Mouse (Mus musculus) intestine, embryonic 16.5 days (tissue): ENCODE data around the gene Phyhd1. TPM values are rescaled to one million over a fixed set of nuclear protein-coding genes. Genes with fewer than 3 reads are reported as not detected.
A peak's percentile ranks its signal among the peaks of the same experiment; 100 is the strongest.

Experiments used
- ATAC-seq: fragments of 200-750 bp; cut with Nextera tagmentation; 2 replicates; pipeline ENCODE4 v1.8.0; 2017; ENCODE audit warnings: moderate TSS enrichment, moderate library complexity
- H3K27ac ChIP-seq: fragments of 300-500 bp; sonication (generic); 2 replicates; pipeline ENCODE4 v1.5.1; 2014; ENCODE audit warnings: mild to moderate bottlenecking, low read length
- H3K27me3 ChIP-seq: fragments of 300-500 bp; sonication (generic); replicated peaks from 2 replicates; pipeline ENCODE4 v1.6.1; 2014; ENCODE audit warnings: low read length, control low read depth, mixed read lengths; ENCODE audit not compliant: control insufficient read depth, insufficient read depth
- H3K36me3 ChIP-seq: fragments of 300-500 bp; sonication (generic); 2 replicates; pipeline ENCODE4 v1.6.1; 2014; ENCODE audit warnings: low read length, control low read depth; ENCODE audit not compliant: control insufficient read depth, insufficient read depth
- H3K4me1 ChIP-seq: fragments of 300-500 bp; sonication (generic); 2 replicates; pipeline ENCODE4 v1.6.1; 2014; ENCODE audit warnings: low read length, control low read depth, mixed read lengths; ENCODE audit not compliant: control insufficient read depth, insufficient read depth
- H3K4me2 ChIP-seq: fragments of 300-500 bp; sonication (generic); 2 replicates; pipeline ENCODE4 v1.6.1; 2014; ENCODE audit warnings: low read depth, low read length, control low read depth
- H3K4me3 ChIP-seq: fragments of 300-500 bp; sonication (generic); 2 replicates; pipeline ENCODE4 v1.5.1; 2014; ENCODE audit warnings: mild to moderate bottlenecking, low read length
- H3K9ac ChIP-seq: fragments of 300-500 bp; sonication (generic); 2 replicates; pipeline ENCODE4 v1.6.1; 2014; ENCODE audit warnings: low read depth, low read length
- H3K9me3 ChIP-seq: fragments of 300-500 bp; sonication (generic); 2 replicates; pipeline ENCODE4 v1.6.1; 2016; ENCODE audit warnings: low read length, control low read depth; ENCODE audit not compliant: control insufficient read depth
- WGBS: fragments of 180-500 bp; shearing (Covaris S2); extraction: QIAGEN DNeasy Blood & Tissue Kit; methylation state at CpG from one replicate; pipeline ENCODE4 v1.1.7; 2014; 5-methylcytosine and 5-hydroxymethylcytosine counted together
- polyA plus RNA-seq: library from polyadenylated mRNA; unstranded; fragments of >200 nt; fragmentation: Nextera tagmentation; extraction: Ambion mirVana; gene quantifications from 2 replicates; pipeline ENCODE4 v1.2.1, GENCODE M21; 2015

The Phyhd1 gene
- polyA plus RNA-seq, 1 experiment from 2014 or later, result 10.5 TPM

GRCm38 (mm10) chr2:30262840-30263441 is 3.1 kb upstream of the Phyhd1 start:
- no peaks in the 10 kb centered on the region for H3K27me3 ChIP-seq
- H3K4me2 ChIP-seq, result no peak overlapping the region
- ATAC-seq, result no peak
- H3K27ac ChIP-seq, result no peak overlapping the region
- peaks cover 7% of the 10 kb centered on the region; the same call in 1 of the 2 replicates for H3K36me3 ChIP-seq
- no peak overlapping the region for H3K9ac ChIP-seq
- no peak overlapping the region for H3K4me3 ChIP-seq
- WGBS, result 45% methylated on average over 4 of the region's 4 CpGs
- H3K9me3 ChIP-seq, result no peaks in the 10 kb centered on the region
- H3K4me1 ChIP-seq, result peaks cover 27% of the 10 kb centered on the region

- Histone ChIP-seq H3K27me3 (no peaks in the 10 kb centered on the region), H3K4me3 (no peak overlapping the region), H3K4me1 (peaks cover 27% of the 10 kb centered on the region), H3K9me3 (no peaks in the 10 kb centered on the region), H3K36me3 (peaks cover 7% of the 10 kb centered on the region; the same call in 1 of the 2 replicates), H3K4me2 (no peak overlapping the region), H3K27ac (no peak overlapping the region), H3K9ac (no peak overlapping the region)
- ATAC-seq, result no peak
- 92% methylated on average over 6 of the region's 6 CpGs for WGBS
Measured at GRCm38 (mm10) chr2:30263811-30264210, 2.2 kb upstream of the Phyhd1 start.

GRCm38 (mm10) chr2:30264671-30265519 is 1.1 kb upstream of the Phyhd1 start:
- H3K4me3 ChIP-seq, result no peak overlapping the region
- peaks cover 34% of the 10 kb centered on the region for H3K4me1 ChIP-seq
- no peaks in the 10 kb centered on the region for H3K27me3 ChIP-seq
- H3K9ac ChIP-seq, result 0 out of 2 replicates have a peak overlapping the region, but pooled peaks have one; percentile 48
- no peaks in the 10 kb centered on the region for H3K9me3 ChIP-seq
- ATAC-seq, result no peak
- H3K36me3 ChIP-seq, result peaks cover 7% of the 10 kb centered on the region; the same call in 1 of the 2 replicates
- H3K27ac ChIP-seq, result peak overlapping the region; percentile 92
- WGBS, result 59% methylated on average over 7 of the region's 7 CpGs
- H3K4me2 ChIP-seq, result no peak overlapping the region

- H3K36me3 ChIP-seq, result peaks cover 7% of the 10 kb centered on the region; the same call in 1 of the 2 replicates
- H3K4me1 ChIP-seq, result peaks cover 37% of the 10 kb centered on the region
- H3K9ac ChIP-seq, result peak overlapping the region; percentile 50
- no peaks in the 10 kb centered on the region for H3K9me3 ChIP-seq
- H3K4me3 ChIP-seq, result peak overlapping the region; percentile 23
- peak overlapping the region; percentile 34 for H3K4me2 ChIP-seq
- peak overlapping the region; percentile 92 for H3K27ac ChIP-seq
- peak; percentile 82 for ATAC-seq
- no peaks in the 10 kb centered on the region for H3K27me3 ChIP-seq
- 14% methylated on average over 4 of the region's 4 CpGs for WGBS
Measured at GRCm38 (mm10) chr2:30266392-30266941, 464 bp downstream of the Phyhd1 start.

GRCm38 (mm10) chr2:30267466-30267865 is 1.5 kb downstream of the Phyhd1 start:
- Histone ChIP-seq H3K27ac (no peak overlapping the region), H3K27me3 (no peaks in the 10 kb centered on the region), H3K4me3 (no peak overlapping the region), H3K4me1 (peaks cover 37% of the 10 kb centered on the region), H3K9ac (no peak overlapping the region), H3K4me2 (peak overlapping the region; percentile 34), H3K9me3 (no peaks in the 10 kb centered on the region), H3K36me3 (peaks cover 7% of the 10 kb centered on the region; the same call in 1 of the 2 replicates)
- ATAC-seq, result no peak
- 92% methylated on average over 2 of the region's 2 CpGs for WGBS

GRCm38 (mm10) chr2:30268371-30268770 is 2.4 kb downstream of the Phyhd1 start:
- Histone ChIP-seq H3K36me3 (peaks cover 4% of the 10 kb centered on the region; the same call in 1 of the 2 replicates), H3K4me2 (no peak overlapping the region), H3K9me3 (no peaks in the 10 kb centered on the region), H3K9ac (no peak overlapping the region), H3K4me3 (no peak overlapping the region), H3K4me1 (peaks cover 34% of the 10 kb centered on the region), H3K27me3 (no peaks in the 10 kb centered on the region), H3K27ac (no peak overlapping the region)
- 57% methylated on average over 4 of the region's 4 CpGs for WGBS
- no peak for ATAC-seq

- Histone ChIP-seq H3K27me3 (no peaks in the 10 kb centered on the region), H3K9ac (no peak overlapping the region), H3K4me2 (no peak overlapping the region), H3K36me3 (no peaks in the 10 kb centered on the region), H3K27ac (peak overlapping the region; percentile 77), H3K4me3 (no peak overlapping the region), H3K9me3 (no peaks in the 10 kb centered on the region), H3K4me1 (peaks cover 34% of the 10 kb centered on the region)
- WGBS, result 85% methylated on average over 17 of the region's 17 CpGs
- no peak for ATAC-seq
Measured at GRCm38 (mm10) chr2:30269241-30269990, 3.4 kb downstream of the Phyhd1 start.

GRCm38 (mm10) chr2:30270134-30270533 is 4.1 kb downstream of the Phyhd1 start:
- Histone ChIP-seq H3K9ac (no peak overlapping the region), H3K4me2 (no peak overlapping the region), H3K4me1 (peaks cover 29% of the 10 kb centered on the region), H3K9me3 (no peaks in the 10 kb centered on the region), H3K27ac (peak overlapping the region; percentile 77), H3K27me3 (no peaks in the 10 kb centered on the region), H3K4me3 (no peak overlapping the region), H3K36me3 (no peaks in the 10 kb centered on the region)
- WGBS, result 15% methylated on average over 1 of the region's 1 CpGs
- ATAC-seq, result peak; percentile 83

- Histone ChIP-seq H3K4me2 (no peak within 1 kb of the TSS), H3K27ac (no peak within 1 kb of the TSS), H3K4me3 (no peak within 1 kb of the TSS), H3K36me3 (no peaks in the 10 kb centered on the region), H3K9me3 (no peaks in the 10 kb centered on the region), H3K4me1 (peaks cover 8% of the 10 kb centered on the region), H3K27me3 (no peaks in the 10 kb centered on the region), H3K9ac (0 out of 2 replicates have a peak within 1 kb of the TSS, but pooled peaks have one; percentile 8)
- 89% methylated on average over 11 of the region's 11 CpGs for WGBS
- no peak for ATAC-seq
Measured at GRCm38 (mm10) chr2:30280743-30281142, 14.7 kb downstream of the Phyhd1 start, which contains the start of gene Gm28038. Gene Gm28038, plus strand, starts transcription at chr2:30281043.
